Mouse (Mus musculus): ENCODE measurements around the gene Zfp709.
"Not testable (repeated sequence)": the region's sequence is repeated elsewhere in the genome, so short reads cannot be mapped to it uniquely, and the experiment has no call there.

- TF ChIP-seq TCF12 (IDR thresholded peaks at IDR 0.05; ENCODE audit: low read depth, low read length); CTCF (conservative IDR thresholded peaks at IDR 0.05 in 1 of 2, IDR thresholded peaks at IDR 0.05 in 1 of 2; ENCODE audit: low read depth in 2 of 2, low read length in 2 of 2); SIN3A (IDR thresholded peaks at IDR 0.05; ENCODE audit: low read length); NRF1 (IDR thresholded peaks at IDR 0.05; ENCODE audit: low read depth, low read length); POLR2A (IDR thresholded peaks at IDR 0.05; ENCODE audit: low read depth, low read length); TBP (conservative IDR thresholded peaks at IDR 0.05; ENCODE audit: low read depth, low read length); USF1 (IDR thresholded peaks at IDR 0.05; ENCODE audit: low read depth, low read length); ETS1 (conservative IDR thresholded peaks at IDR 0.05; ENCODE audit: low read depth, low read length); POLR2AphosphoS2 (IDR thresholded peaks at IDR 0.05; ENCODE audit: low read depth, low read length); JUN (IDR thresholded peaks at IDR 0.05; ENCODE audit: insufficient read depth, low read depth, low read length); EP300 (IDR thresholded peaks at IDR 0.05; ENCODE audit: low read length); E2F4 (IDR thresholded peaks at IDR 0.05; ENCODE audit: insufficient replicate concordance, low read depth, low read length); ZMIZ1 (IDR thresholded peaks at IDR 0.05; ENCODE audit: low read depth, low read length); MXI1 (IDR thresholded peaks at IDR 0.05; ENCODE audit: low read depth, low read length): not testable (repeated sequence)
These were observed 18.8 kb downstream of the Zfp709 start for GRCm38 (mm10) chr8:71900666-71901065.
